Mouse (Mus musculus) kidney, postnatal 0 days (tissue): ENCODE data around the gene Krt27. TPM values are rescaled to one million over a fixed set of nuclear protein-coding genes. Genes with fewer than 3 reads are reported as not detected.
A peak's percentile ranks its signal among the peaks of the same experiment; 100 is the strongest.

Experiments used
- ATAC-seq: fragments of 200-750 bp; cut with Nextera tagmentation; replicated peaks from 2 replicates; pipeline ENCODE4 v1.8.0; 2017; ENCODE audit warnings: low read depth, moderate number of reproducible peaks, moderate TSS enrichment, moderate library complexity; ENCODE audit not compliant: low FRiP score
- DNase-seq: peaks from one replicate; pipeline ENCODE4 v3.0.0-alpha.2; 2016; ENCODE audit warnings: low spot score
- H3K27ac ChIP-seq: fragments of 300-500 bp; sonication (generic); 2 replicates; pipeline ENCODE4 v1.5.1; 2014; ENCODE audit warnings: mild to moderate bottlenecking
- H3K27me3 ChIP-seq: fragments of 300-500 bp; sonication (generic); 2 replicates; pipeline ENCODE4 v1.6.1; 2014; ENCODE audit warnings: low read length, mixed read lengths; ENCODE audit not compliant: insufficient read depth
- H3K36me3 ChIP-seq: fragments of 300-500 bp; sonication (generic); 2 replicates; pipeline ENCODE4 v1.6.1; 2014; ENCODE audit warnings: low read length, mixed read lengths; ENCODE audit not compliant: insufficient read depth
- H3K4me1 ChIP-seq: fragments of 300-500 bp; sonication (generic); replicated peaks from 2 replicates; pipeline ENCODE4 v1.6.1; 2014; ENCODE audit warnings: antibody characterized with exemption, low read length, mixed read lengths; ENCODE audit not compliant: insufficient read depth
- H3K4me2 ChIP-seq: fragments of 300-500 bp; sonication (generic); 2 replicates; pipeline ENCODE4 v1.6.1; 2014; ENCODE audit warnings: mild to moderate bottlenecking, low read length, moderate library complexity, mixed read lengths
- H3K4me3 ChIP-seq: fragments of 300-500 bp; sonication (generic); replicated peaks from 2 replicates; pipeline ENCODE4 v1.5.1; 2014; ENCODE audit warnings: low read depth, low read length
- H3K9ac ChIP-seq: fragments of 300-500 bp; sonication (generic); 2 replicates; pipeline ENCODE4 v1.6.1; 2014; ENCODE audit warnings: low read depth, low read length
- H3K9me3 ChIP-seq: fragments of 300-500 bp; sonication (generic); replicated peaks from 2 replicates; pipeline ENCODE4 v1.6.1; 2016; ENCODE audit warnings: low read length, inconsistent platforms, mixed read lengths
- CTCF ChIP-seq: IDR thresholded peaks from 2 replicates; pipeline ENCODE4 v1.5.1; 2016; ENCODE audit warnings: antibody characterized with exemption, low read depth, mild to moderate bottlenecking, moderate library complexity
- WGBS: fragments of 180-500 bp; shearing (Covaris S2); extraction: QIAGEN DNeasy Blood & Tissue Kit; methylation state at CpG from one replicate; pipeline ENCODE4 v1.1.7; 2014; 5-methylcytosine and 5-hydroxymethylcytosine counted together
- polyA plus RNA-seq: library from polyadenylated mRNA; unstranded; fragments of >200 nt; fragmentation: Nextera tagmentation; extraction: Ambion mirVana; gene quantifications from 2 replicates; pipeline ENCODE4 v1.2.1, GENCODE M21; 2015

Krt27 gene
- polyA plus RNA-seq, 1 experiment from 2014 or later = not detected

GRCm38 (mm10) chr11:99391375-99391774, 40.5 kb upstream of the Krt27 start:
- TF ChIP-seq CTCF = no peak
- Histone ChIP-seq H3K9ac (no peak overlapping the region), H3K9me3 (no peaks in the 10 kb centered on the region), H3K4me1 (no peaks in the 10 kb centered on the region), H3K27me3 (no peaks in the 10 kb centered on the region), H3K4me3 (no peak overlapping the region), H3K4me2 (no peak overlapping the region), H3K36me3 (no peaks in the 10 kb centered on the region), H3K27ac (no peak overlapping the region)
- no peak for DNase-seq
- WGBS = 83% methylated on average over 6 of the region's 6 CpGs
- ATAC-seq = no peak

DNA sequence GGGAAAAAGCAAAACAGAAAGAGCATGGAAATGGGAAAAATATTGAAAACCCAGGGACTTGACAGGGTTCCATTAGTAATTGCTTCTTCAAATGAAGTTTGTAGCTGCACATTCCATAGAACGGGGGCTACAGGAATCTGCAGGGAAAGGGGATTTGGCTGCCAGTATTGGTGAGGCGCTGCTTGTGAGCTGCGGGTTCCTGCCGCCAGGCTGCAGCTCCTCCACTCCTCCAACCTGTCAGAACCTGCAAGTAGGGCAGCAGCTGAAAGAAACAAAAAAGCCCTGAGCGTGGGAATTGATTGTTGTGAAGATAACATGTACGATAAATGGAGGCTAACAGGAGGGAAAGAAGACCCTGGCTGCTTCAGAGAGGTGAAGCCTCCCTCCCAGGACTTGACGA, 40.0 kb upstream of the Krt27 start:
- Histone ChIP-seq H3K9ac (no peak overlapping the region), H3K27ac (no peak overlapping the region), H3K4me3 (no peak overlapping the region), H3K36me3 (no peaks in the 10 kb centered on the region), H3K27me3 (no peaks in the 10 kb centered on the region), H3K9me3 (no peaks in the 10 kb centered on the region), H3K4me1 (no peaks in the 10 kb centered on the region), H3K4me2 (no peak overlapping the region)
- 71% methylated on average over 7 of the region's 7 CpGs for WGBS
- no peak for ATAC-seq
- no peak for TF ChIP-seq CTCF
- DNase-seq = no peak

GRCm38 (mm10) chr11:99389264-99389663, 38.4 kb upstream of the Krt27 start, which contains the start of gene Krt10:
Gene Krt10, minus strand, starts transcription at chr11:99389364.
- DNase-seq (no peak), ATAC-seq (no peak)
- H3K9me3 ChIP-seq = no peaks in the 10 kb centered on the region
- H3K27ac ChIP-seq = no peak within 1 kb of the TSS
- 86% methylated on average over 4 of the region's 4 CpGs for WGBS
- no peak within 1 kb of the TSS for H3K9ac ChIP-seq
- H3K4me3 ChIP-seq = no peak within 1 kb of the TSS
- H3K4me2 ChIP-seq = no peak within 1 kb of the TSS
- TF ChIP-seq CTCF = no peak
- H3K27me3 ChIP-seq = no peaks in the 10 kb centered on the region
- H3K36me3 ChIP-seq = no peaks in the 10 kb centered on the region
- no peaks in the 10 kb centered on the region for H3K4me1 ChIP-seq

- no peaks in the 10 kb centered on the region for H3K27me3 ChIP-seq
- no peak overlapping the region for H3K4me3 ChIP-seq
- no peaks in the 10 kb centered on the region for H3K4me1 ChIP-seq
- H3K9me3 ChIP-seq = no peaks in the 10 kb centered on the region
- no peak overlapping the region for H3K4me2 ChIP-seq
- ATAC-seq = no peak
- H3K9ac ChIP-seq = no peak overlapping the region
- H3K27ac ChIP-seq = no peak overlapping the region
- DNase-seq = no peak
- no peaks in the 10 kb centered on the region for H3K36me3 ChIP-seq
- WGBS = 85% methylated on average over 18 of the region's 18 CpGs
- TF ChIP-seq CTCF = no peak
Measured at GRCm38 (mm10) chr11:99388661-99389060, 37.8 kb upstream of the Krt27 start.

GRCm38 (mm10) chr11:99385813-99386721, 35.2 kb upstream of the Krt27 start:
- WGBS = 1% methylated on average over 71 of the region's 71 CpGs
- Histone ChIP-seq H3K27ac (peak overlapping the region; percentile 97), H3K36me3 (no peaks in the 10 kb centered on the region), H3K9me3 (no peaks in the 10 kb centered on the region), H3K4me3 (peak overlapping the region; percentile 46), H3K9ac (peak overlapping the region; percentile 67), H3K4me1 (no peaks in the 10 kb centered on the region), H3K27me3 (no peaks in the 10 kb centered on the region), H3K4me2 (peak overlapping the region; percentile 69)
- no peak for TF ChIP-seq CTCF
- peak; percentile 96 for DNase-seq
- peak; percentile 81 for ATAC-seq

DNA sequence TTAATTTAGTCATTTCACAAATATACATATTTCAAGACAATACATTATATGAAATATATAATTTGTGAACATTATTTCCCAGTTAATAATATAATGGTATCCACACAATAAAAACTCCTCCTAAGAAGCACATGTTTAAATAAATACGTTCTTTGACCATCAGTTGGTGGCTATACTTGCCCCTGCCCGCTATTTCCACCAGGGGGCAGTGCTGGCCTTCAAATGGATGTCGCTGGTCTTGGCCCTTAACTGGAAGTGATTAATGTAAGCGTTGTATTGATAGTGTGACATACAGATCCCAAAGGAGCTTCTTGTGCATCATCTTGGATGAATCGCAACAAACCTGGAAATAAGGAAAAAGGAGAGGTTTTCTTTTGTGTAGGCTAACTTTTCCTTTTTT, 28.7 kb upstream of the Krt27 start:
- 16% methylated on average over 5 of the region's 5 CpGs for WGBS
- no peak overlapping the region for H3K27ac ChIP-seq
- H3K27me3 ChIP-seq = no peaks in the 10 kb centered on the region
- DNase-seq = peak; percentile 84
- H3K4me3 ChIP-seq = no peak overlapping the region
- no peak for ATAC-seq
- H3K9me3 ChIP-seq = no peaks in the 10 kb centered on the region
- H3K36me3 ChIP-seq = no peaks in the 10 kb centered on the region
- no peaks in the 10 kb centered on the region for H3K4me1 ChIP-seq
- TF ChIP-seq CTCF = peak; percentile 95
- no peak overlapping the region for H3K4me2 ChIP-seq
- no peak overlapping the region for H3K9ac ChIP-seq
